Mouse (Mus musculus): ENCODE measurements at regions not wholly inside any gene's neighbourhood (a gene's known extent, or its start where the extent isn't known, plus 50 kb on each side); places are given as distances from the start of the nearest gene placed in this dataset.
"Not testable (repeated sequence)": the region's sequence is repeated elsewhere in the genome, so short reads cannot be mapped to it uniquely, and the experiment has no call there.

DNA sequence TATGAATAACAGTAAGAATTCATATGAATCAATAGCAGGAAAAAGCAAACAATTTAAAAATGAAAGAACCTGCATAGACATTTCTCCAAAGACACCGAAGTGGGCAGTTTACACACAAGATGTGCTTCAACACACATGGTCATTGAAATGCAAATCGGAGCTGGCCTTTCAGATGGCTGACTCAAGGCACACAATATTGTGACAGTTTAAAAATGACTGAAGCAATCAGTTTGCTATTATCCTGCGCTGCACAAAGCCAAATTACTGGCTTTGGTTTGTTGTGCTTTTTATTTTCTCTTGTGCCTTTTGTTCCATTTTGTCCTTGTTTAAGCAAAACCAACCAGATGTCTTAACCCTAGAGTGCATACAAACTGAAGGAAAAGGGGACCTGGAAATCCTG lies 449.4 kb downstream of the Cbln4 start:
- DNase-seq (ENCODE audit: low read depth, low spot score), result no peak

- no peak for DNase-seq (ENCODE audit: low read depth, low spot score)
Observed at GRCm38 (mm10) chr2:171592315-171592714, 451.0 kb downstream of the Cbln4 start.

DNA sequence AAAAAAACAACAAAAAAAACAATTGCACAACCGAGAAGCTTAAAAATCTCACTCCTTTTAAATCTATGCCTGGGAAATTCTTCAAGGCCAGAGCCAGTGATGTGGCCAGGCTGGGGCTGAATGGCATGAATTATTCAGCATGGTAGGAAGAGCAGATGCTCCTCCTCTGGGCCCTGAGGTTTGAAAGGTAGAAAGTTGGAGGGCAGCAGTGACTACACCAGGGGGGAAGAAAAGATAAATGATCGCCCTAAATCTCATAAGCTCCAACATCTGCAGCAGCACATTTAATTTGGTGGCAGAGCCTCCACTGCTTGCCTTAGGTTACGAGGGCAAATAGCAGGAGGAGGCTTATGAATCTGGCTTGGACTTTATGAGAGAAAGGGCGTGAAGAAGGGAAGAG lies 455.1 kb downstream of the Cbln4 start:
- DNase-seq (ENCODE audit: low read depth, low spot score), result no peak

- DNase-seq (ENCODE audit: low read depth, low spot score), result no peak
Observed at GRCm38 (mm10) chr2:171587635-171588034, 455.6 kb downstream of the Cbln4 start.

DNA sequence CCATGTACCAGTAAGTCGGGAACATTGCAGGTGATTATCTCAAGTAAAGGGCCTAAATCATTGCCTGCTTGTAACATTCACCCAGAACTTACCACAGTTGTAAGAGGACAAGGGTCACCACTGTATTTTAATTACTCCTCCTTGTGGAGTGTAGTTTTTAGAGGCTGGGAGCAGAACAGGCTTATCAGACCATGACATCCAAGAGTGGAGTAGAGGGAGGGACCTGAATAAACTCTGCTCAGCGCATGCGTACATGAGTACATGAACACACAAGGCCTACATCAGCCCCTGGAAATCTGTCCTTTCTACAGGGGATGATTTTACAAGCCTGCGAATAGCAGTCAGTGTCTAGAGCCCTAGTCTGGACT lies 456.4 kb downstream of the Cbln4 start:
- DNase-seq (ENCODE audit: low read depth, low spot score), result no peak

DNA sequence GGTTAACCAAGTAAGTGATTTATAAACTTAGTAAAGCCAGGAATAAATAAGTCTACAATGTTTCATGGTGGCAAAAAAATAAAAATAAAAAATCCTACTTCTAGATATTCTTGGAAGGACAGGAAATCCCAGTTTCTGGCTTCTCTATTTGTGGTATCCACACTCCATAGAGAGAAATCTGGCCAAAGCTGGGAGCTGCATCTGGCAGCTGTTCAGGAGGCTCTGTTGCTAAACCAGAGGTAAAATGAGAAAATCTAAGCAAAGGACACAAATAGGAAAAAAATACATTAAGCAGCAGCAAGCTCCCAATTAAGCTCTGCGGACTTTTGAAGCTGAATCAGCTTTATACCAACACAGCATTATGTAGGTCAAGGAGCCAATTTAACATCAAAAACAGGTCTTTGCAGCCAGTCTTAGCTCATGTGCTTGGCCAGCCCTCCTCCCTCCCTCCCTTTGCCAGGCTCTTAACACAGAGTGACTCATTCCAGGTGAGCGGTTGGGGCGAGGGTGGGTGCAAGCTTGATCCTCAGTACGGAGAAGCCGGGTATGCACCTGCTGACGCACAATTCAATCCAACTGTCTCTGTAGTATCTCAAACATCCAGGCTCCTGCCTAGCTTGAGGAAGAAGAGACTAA lies 456.9 kb downstream of the Cbln4 start:
- DNase-seq (ENCODE audit: low read depth, low spot score), result no peak

GRCm38 (mm10) chr2:171574360-171574759 lies 468.9 kb downstream of the Cbln4 start:
- no peak for DNase-seq (ENCODE audit: low read depth, low spot score)

DNA sequence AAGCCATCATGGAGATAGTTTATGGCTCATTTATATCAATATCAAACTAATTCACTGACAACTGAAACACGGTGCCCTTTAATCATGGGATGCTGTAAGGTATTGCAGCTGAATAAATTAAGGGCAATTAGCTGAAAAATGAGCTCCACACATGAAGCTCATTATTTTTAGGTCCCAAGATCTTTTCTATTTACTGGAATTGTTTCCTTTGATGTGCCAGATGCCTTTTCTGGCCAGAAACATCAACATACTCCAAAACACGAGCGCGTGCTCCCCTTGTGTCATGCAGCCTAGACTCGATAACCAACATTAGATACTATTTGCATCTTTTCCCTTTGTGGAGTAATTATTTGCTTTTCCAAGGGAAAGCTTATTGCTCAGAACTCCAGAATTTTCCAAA lies 480.6 kb downstream of the Cbln4 start:
- DNase-seq (ENCODE audit: low read depth, low spot score), result no peak

DNA sequence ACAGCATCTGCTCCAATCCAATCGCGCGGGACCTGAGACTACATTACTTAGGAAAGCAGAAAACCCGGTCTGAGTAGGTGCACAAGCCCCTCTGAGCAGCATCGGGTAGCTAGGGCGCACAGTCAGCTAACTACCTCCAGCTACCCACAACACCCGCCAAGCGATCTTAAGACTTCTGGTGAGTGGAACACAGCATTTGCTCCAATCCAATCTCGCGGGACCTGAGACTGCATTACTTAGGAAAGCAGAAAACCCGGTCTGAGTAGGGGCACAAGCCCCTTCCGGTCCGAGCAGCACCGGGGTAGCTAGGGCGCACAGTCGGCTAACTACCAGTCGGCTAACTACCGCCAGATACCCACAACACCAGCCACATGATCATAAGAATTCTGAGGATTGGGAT lies 500.5 kb downstream of the Cbln4 start:
- DNase-seq (ENCODE audit: low read depth, low spot score), result not testable (repeated sequence)

GRCm38 (mm10) chr2:171514876-171515275 lies 528.4 kb downstream of the Cbln4 start:
- no peak for DNase-seq (ENCODE audit: low read depth, low spot score)

GRCm38 (mm10) chr2:171496620-171497019 lies 546.6 kb downstream of the Cbln4 start:
- DNase-seq (ENCODE audit: low read depth, low spot score), result no peak

DNA sequence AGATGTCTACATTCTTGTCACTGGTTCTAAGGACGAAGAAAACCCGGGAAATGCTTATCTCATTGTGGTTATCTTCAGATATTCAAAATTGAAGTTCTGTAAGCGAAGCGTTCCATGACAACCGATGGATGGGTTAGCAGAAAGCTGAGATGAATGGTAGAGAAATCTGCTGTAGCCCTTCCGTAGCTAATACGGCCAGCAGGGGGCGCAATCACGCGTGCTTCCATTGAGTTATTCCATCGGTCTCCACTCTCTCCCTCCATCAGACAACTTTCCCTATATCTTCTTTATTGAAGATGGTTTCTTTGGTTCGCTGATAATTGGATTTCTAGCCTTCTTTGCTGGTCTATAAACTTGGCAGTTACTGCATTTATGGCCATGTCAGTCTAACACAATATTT lies 549.5 kb downstream of the Cbln4 start:
- no peak for DNase-seq (ENCODE audit: low read depth, low spot score)

GRCm38 (mm10) chr2:171487284-171487683 lies 556.0 kb downstream of the Cbln4 start:
- DNase-seq (ENCODE audit: low read depth, low spot score), result no peak

GRCm38 (mm10) chr2:171453241-171453640 lies 590.0 kb downstream of the Cbln4 start:
- DNase-seq (ENCODE audit: low read depth, low spot score), result no peak

DNA sequence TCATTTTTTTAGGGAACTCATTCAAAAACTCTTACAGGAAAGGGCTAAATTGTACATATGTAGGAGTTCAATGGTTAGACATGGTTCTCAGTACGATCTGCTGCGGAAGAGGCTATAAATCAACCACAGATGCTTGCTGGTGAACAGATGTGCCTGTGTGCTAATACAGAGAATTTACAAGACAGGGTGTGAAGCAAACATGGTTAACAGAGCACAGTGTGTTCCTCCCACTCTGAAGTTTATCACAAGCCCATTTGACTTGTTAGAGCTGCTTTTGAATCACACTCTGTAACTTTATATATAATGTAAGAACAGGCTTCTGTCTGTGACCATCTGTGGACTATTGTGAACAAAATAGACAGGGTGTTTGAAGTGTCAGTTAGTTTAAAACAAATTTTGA lies 637.2 kb downstream of the Cbln4 start:
- DNase-seq (ENCODE audit: low read depth, low spot score), result no peak

GRCm38 (mm10) chr2:171388936-171389335 lies 654.3 kb downstream of the Cbln4 start:
- DNase-seq (ENCODE audit: low read depth, low spot score), result no peak

DNA sequence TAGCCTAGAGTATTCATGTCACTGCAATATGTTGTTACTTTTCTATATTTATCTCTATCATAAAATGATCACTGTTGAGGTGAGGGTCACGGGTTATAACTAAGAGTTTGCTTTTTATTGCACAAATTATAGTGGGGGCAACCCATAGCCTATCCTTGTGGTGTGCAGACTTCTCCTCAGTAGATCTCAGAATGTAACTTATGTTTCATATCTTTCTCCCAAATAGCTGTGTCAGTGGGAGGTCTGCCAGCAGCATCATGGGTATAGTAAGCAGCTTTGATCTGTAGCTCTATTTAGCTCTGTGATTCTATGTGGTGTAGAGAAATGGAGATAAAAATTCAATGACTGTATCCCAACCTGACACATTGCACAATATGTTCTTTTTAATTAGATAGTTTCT lies 641.9 kb downstream of the Dok5 start:
- DNase-seq (ENCODE audit: low read depth, low spot score), result no peak

- DNase-seq (ENCODE audit: low read depth, low spot score), result no peak
Observed at GRCm38 (mm10) chr2:171373016-171373415, 641.4 kb downstream of the Dok5 start.

DNA sequence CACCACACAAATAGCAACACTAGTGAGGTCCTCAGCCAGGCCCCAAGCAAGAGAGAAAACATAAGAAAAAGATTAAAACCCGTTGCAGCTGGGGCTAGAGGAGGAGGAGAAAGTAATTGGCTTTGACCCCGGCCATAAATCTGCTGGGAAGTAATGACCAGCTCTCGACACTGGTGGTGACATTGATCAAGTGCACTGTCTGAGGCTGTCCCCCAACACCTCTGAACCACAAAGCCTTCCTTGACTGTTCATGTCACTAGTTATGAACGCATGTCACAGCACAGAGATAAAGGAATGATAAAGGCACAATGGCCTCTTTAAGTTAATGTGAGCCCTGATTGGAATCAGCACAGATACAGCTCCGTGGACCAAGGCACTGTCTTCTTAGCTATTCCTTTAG lies 640.1 kb downstream of the Dok5 start:
- no peak for DNase-seq (ENCODE audit: low read depth, low spot score)

- DNase-seq (ENCODE audit: low read depth, low spot score), result no peak
Observed at GRCm38 (mm10) chr2:171365553-171365952, 633.9 kb downstream of the Dok5 start.

- DNase-seq (ENCODE audit: low read depth, low spot score), result no peak
Observed at GRCm38 (mm10) chr2:171364621-171365020, 633.0 kb downstream of the Dok5 start.

GRCm38 (mm10) chr2:171363381-171363780 lies 631.8 kb downstream of the Dok5 start:
- no peak for DNase-seq (ENCODE audit: low read depth, low spot score)

- no peak for DNase-seq (ENCODE audit: low read depth, low spot score)
Observed at GRCm38 (mm10) chr2:171358071-171358760, 626.6 kb downstream of the Dok5 start.

DNA sequence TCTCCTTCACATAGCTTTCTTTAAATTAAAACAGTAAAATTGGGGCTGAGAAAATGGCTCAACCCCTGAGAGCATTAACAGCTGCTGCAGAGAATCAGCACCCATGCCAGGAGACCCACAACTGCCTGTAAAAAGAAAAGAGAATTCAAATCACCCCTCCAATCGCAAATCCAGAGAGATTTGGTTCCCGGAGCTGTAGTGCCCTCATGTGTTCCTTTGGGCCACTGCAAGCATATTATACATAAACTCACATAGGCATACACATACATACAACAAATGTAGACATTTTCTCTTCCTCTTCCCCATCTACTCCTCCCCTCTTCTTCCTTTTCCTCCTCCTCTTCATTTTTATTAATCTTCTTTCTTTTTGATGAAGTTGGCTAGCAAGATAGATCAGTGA lies 616.5 kb downstream of the Dok5 start:
- DNase-seq (ENCODE audit: low read depth, low spot score), result no peak
